Mouse (Mus musculus) spleen, adult 18-20 months (tissue): ENCODE data around the gene Hnrnpul1.
A peak's percentile ranks its signal among the peaks of the same experiment; 100 is the strongest.

Experiments used
- DNase-seq, 2 experiments: peaks; one replicate each; pipeline ENCODE4 v3.0.0; 2022; ENCODE audit warnings: mixed read lengths in 2 of 2

Gene Hnrnpul1

GRCm38 (mm10) chr7:25718788-25719417 lies 35.7 kb downstream of the Hnrnpul1 start, which contains the start of gene Ccdc97:
Gene Ccdc97 (minus strand): TSS chr7:25719088.
- DNase-seq: peak; percentile 84 to 86

- no peak for DNase-seq
These were observed 37.1 kb downstream of the Hnrnpul1 start for GRCm38 (mm10) chr7:25717478-25717877.

GRCm38 (mm10) chr7:25715731-25716271 lies 38.8 kb downstream of the Hnrnpul1 start:
- no peak for DNase-seq

- DNase-seq: no peak
These were observed 40.0 kb downstream of the Hnrnpul1 start for GRCm38 (mm10) chr7:25714581-25714980.

- no peak for DNase-seq
These were observed 41.8 kb downstream of the Hnrnpul1 start for GRCm38 (mm10) chr7:25712801-25713200.

GRCm38 (mm10) chr7:25711731-25712197 lies 42.8 kb downstream of the Hnrnpul1 start:
- no peak for DNase-seq

GRCm38 (mm10) chr7:25711165-25711564 lies 43.4 kb downstream of the Hnrnpul1 start:
- DNase-seq: no peak

GRCm38 (mm10) chr7:25710519-25711130 lies 43.9 kb downstream of the Hnrnpul1 start:
- no peak for DNase-seq

- no peak for DNase-seq
These were observed 44.6 kb downstream of the Hnrnpul1 start for GRCm38 (mm10) chr7:25709961-25710360.

- DNase-seq: no peak
These were observed 46.8 kb downstream of the Hnrnpul1 start for GRCm38 (mm10) chr7:25707581-25708292.

GRCm38 (mm10) chr7:25706578-25707170 lies 47.9 kb downstream of the Hnrnpul1 start:
- no peak for DNase-seq

GRCm38 (mm10) chr7:25705801-25706251 lies 48.7 kb downstream of the Hnrnpul1 start:
- no peak for DNase-seq

GRCm38 (mm10) chr7:25704716-25705364 lies 49.7 kb downstream of the Hnrnpul1 start:
- no peak for DNase-seq

- DNase-seq: peak in 1 of 2 experiments; percentile 6
These were observed 50.6 kb downstream of the Hnrnpul1 start for GRCm38 (mm10) chr7:25703793-25704494.

GRCm38 (mm10) chr7:25702350-25702749 lies 52.2 kb downstream of the Hnrnpul1 start:
- no peak for DNase-seq

- peak in 1 of 2 experiments; percentile 38 for DNase-seq
These were observed 53.8 kb downstream of the Hnrnpul1 start for GRCm38 (mm10) chr7:25700732-25701131.

- DNase-seq: no peak
These were observed 54.7 kb downstream of the Hnrnpul1 start for GRCm38 (mm10) chr7:25699851-25700250.

- DNase-seq: no peak
These were observed 60.5 kb downstream of the Hnrnpul1 start for GRCm38 (mm10) chr7:25694104-25694503.

GRCm38 (mm10) chr7:25690051-25690450 lies 64.5 kb downstream of the Hnrnpul1 start:
- DNase-seq: no peak

- no peak for DNase-seq
These were observed 64.9 kb downstream of the Hnrnpul1 start for GRCm38 (mm10) chr7:25689603-25690021.

GRCm38 (mm10) chr7:25688810-25689586 lies 65.6 kb downstream of the Hnrnpul1 start:
- DNase-seq: peak; percentile 82 to 83
